Mouse (Mus musculus): Measurements from ENCODE around the gene Cckbr. TPM values are rescaled to one million over a fixed set of nuclear protein-coding genes. Genes with fewer than 3 reads are reported as not detected.
"Not testable (repeated sequence)": the region's sequence is repeated elsewhere in the genome, so short reads cannot be mapped to it uniquely, and the experiment has no call there.

Cckbr gene
- polyA plus RNA-seq, 1 experiment from 2014 or later: 0.22 TPM

DNA sequence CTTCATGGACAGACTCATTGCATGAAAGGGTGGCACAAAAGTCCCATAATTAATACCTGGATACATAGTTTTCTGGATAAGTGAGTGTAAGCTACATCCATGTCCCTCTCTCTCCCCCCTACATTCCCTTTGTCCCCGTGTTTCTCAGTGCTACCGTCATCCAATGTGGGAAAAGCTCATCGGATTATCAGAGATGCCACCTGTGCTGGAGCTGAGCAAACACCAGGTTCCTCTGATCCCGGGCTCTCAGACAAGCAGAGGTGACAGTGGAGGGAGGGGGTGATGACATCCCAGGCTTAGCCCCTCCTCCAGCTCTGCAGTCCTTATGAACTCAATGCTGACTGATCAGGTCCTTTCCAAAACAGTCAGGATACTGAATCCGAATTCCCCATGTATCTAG lies 1.2 kb upstream of the Cckbr start:
- no peak overlapping the region for H3K27ac ChIP-seq (replicated peaks; ENCODE audit: low read depth, low read length)
- H3K9me3 ChIP-seq (ENCODE audit: control insufficient read depth, low read length): no peaks in the 10 kb centered on the region
- no peaks in the 10 kb centered on the region for H3K36me3 ChIP-seq (ENCODE audit: control insufficient read depth, insufficient read depth, low read length)
- H3K4me1 ChIP-seq (ENCODE audit: control insufficient read depth, insufficient read depth, low read length): 0 out of 2 replicates have a peak, but pooled peaks cover 4% of the 10 kb centered on the region
- DNase-seq (ENCODE audit: low spot score): no peak
- H3K4me2 ChIP-seq (ENCODE audit: low read depth, low read length): no peak overlapping the region
- H3K27me3 ChIP-seq (replicated peaks; ENCODE audit: control insufficient read depth, insufficient read depth, low read length): peaks cover 44% of the 10 kb centered on the region
- ATAC-seq (ENCODE audit: low read depth): no peak
- no peak overlapping the region for H3K9ac ChIP-seq (ENCODE audit: low read depth, low read length)
- H3K4me3 ChIP-seq (ENCODE audit: low read depth, low read length): no peak overlapping the region
- 32% methylated on average over 5 of the region's 5 CpGs for WGBS

- Histone ChIP-seq H3K36me3 (ENCODE audit: control insufficient read depth, insufficient read depth, low read length) (no peaks in the 10 kb centered on the region), H3K4me1 (ENCODE audit: control insufficient read depth, insufficient read depth, low read length) (0 out of 2 replicates have a peak, but pooled peaks cover 4% of the 10 kb centered on the region), H3K27me3 (replicated peaks; ENCODE audit: control insufficient read depth, insufficient read depth, low read length) (peaks cover 44% of the 10 kb centered on the region), H3K4me3 (ENCODE audit: low read depth, low read length) (peak overlapping the region; percentile 38), H3K9ac (ENCODE audit: low read depth, low read length) (peak overlapping the region; percentile 40), H3K4me2 (ENCODE audit: low read depth, low read length) (peak overlapping the region; percentile 69), H3K27ac (replicated peaks; ENCODE audit: low read depth, low read length) (no peak overlapping the region), H3K9me3 (ENCODE audit: control insufficient read depth, low read length) (no peaks in the 10 kb centered on the region)
- WGBS: 6% methylated on average over 8 of the region's 11 CpGs
- DNase-seq (ENCODE audit: low spot score) (no peak), ATAC-seq (ENCODE audit: low read depth) (peak; percentile 13; the same call in 1 of the 2 replicates)
These were observed 520 bp downstream of the Cckbr start for GRCm38 (mm10) chr7:105426051-105426450.

GRCm38 (mm10) chr7:105432058-105432457 lies 6.5 kb downstream of the Cckbr start:
- Histone ChIP-seq H3K27ac (replicated peaks; ENCODE audit: low read depth, low read length) (no peak overlapping the region), H3K4me2 (ENCODE audit: low read depth, low read length) (no peak overlapping the region), H3K4me1 (ENCODE audit: control insufficient read depth, insufficient read depth, low read length) (no peaks in the 10 kb centered on the region), H3K36me3 (ENCODE audit: control insufficient read depth, insufficient read depth, low read length) (no peaks in the 10 kb centered on the region), H3K27me3 (replicated peaks; ENCODE audit: control insufficient read depth, insufficient read depth, low read length) (peaks cover 12% of the 10 kb centered on the region), H3K9me3 (ENCODE audit: control insufficient read depth, low read length) (no peaks in the 10 kb centered on the region), H3K4me3 (ENCODE audit: low read depth, low read length) (no peak overlapping the region), H3K9ac (ENCODE audit: low read depth, low read length) (no peak overlapping the region)
- DNase-seq (ENCODE audit: low spot score) (no peak), ATAC-seq (ENCODE audit: low read depth) (no peak)
- 71% methylated on average over 1 of the region's 1 CpGs for WGBS

DNA sequence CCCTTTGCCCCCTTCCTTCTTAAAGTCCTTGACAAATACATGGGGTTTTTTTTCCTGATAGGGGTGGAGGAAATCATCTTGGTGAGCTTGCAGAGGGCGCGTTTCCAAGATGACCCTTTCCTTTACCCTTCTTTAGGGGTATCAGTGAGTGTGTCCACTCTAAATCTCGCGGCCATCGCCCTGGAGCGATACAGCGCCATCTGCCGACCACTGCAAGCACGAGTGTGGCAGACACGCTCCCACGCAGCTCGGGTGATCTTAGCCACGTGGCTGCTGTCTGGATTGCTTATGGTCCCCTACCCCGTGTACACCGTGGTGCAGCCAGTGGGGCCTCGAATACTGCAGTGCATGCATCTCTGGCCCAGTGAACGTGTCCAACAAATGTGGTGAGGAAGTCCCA lies 8.3 kb downstream of the Cckbr start:
- H3K9me3 ChIP-seq (ENCODE audit: control insufficient read depth, low read length): no peaks in the 10 kb centered on the region
- H3K4me3 ChIP-seq (ENCODE audit: low read depth, low read length): no peak overlapping the region
- no peaks in the 10 kb centered on the region for H3K36me3 ChIP-seq (ENCODE audit: control insufficient read depth, insufficient read depth, low read length)
- no peak overlapping the region for H3K27ac ChIP-seq (replicated peaks; ENCODE audit: low read depth, low read length)
- ATAC-seq (ENCODE audit: low read depth): no peak
- no peak for DNase-seq (ENCODE audit: low spot score)
- no peaks in the 10 kb centered on the region for H3K4me1 ChIP-seq (ENCODE audit: control insufficient read depth, insufficient read depth, low read length)
- no peak overlapping the region for H3K4me2 ChIP-seq (ENCODE audit: low read depth, low read length)
- H3K27me3 ChIP-seq (replicated peaks; ENCODE audit: control insufficient read depth, insufficient read depth, low read length): no peaks in the 10 kb centered on the region
- no peak overlapping the region for H3K9ac ChIP-seq (ENCODE audit: low read depth, low read length)
- WGBS: 80% methylated on average over 17 of the region's 17 CpGs

DNA sequence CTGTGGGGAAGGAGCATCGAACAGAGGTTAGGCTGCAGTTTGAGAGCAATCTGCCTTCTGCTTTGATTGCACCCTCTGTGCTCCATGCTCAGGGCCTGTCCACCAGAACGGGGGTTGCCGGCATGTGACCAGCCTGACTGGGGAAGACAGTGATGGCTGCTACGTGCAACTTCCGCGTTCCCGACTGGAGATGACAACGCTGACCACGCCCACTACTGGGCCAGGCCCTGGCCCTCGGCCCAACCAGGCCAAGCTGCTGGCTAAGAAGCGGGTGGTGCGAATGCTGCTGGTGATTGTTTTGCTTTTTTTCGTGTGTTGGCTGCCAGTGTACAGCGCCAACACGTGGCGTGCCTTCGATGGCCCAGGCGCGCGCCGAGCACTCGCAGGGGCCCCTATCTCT lies 9.3 kb downstream of the Cckbr start:
- ATAC-seq (ENCODE audit: low read depth) (no peak), DNase-seq (ENCODE audit: low spot score) (no peak)
- 85% methylated on average over 21 of the region's 22 CpGs for WGBS
- no peaks in the 10 kb centered on the region for H3K4me1 ChIP-seq (ENCODE audit: control insufficient read depth, insufficient read depth, low read length)
- H3K4me2 ChIP-seq (ENCODE audit: low read depth, low read length): no peak overlapping the region
- H3K4me3 ChIP-seq (ENCODE audit: low read depth, low read length): no peak overlapping the region
- H3K9me3 ChIP-seq (ENCODE audit: control insufficient read depth, low read length): no peaks in the 10 kb centered on the region
- H3K27me3 ChIP-seq (replicated peaks; ENCODE audit: control insufficient read depth, insufficient read depth, low read length): no peaks in the 10 kb centered on the region
- no peaks in the 10 kb centered on the region for H3K36me3 ChIP-seq (ENCODE audit: control insufficient read depth, insufficient read depth, low read length)
- no peak overlapping the region for H3K9ac ChIP-seq (ENCODE audit: low read depth, low read length)
- no peak overlapping the region for H3K27ac ChIP-seq (replicated peaks; ENCODE audit: low read depth, low read length)

GRCm38 (mm10) chr7:105437979-105438772 lies 12.6 kb downstream of the Cckbr start:
- H3K4me3 ChIP-seq (ENCODE audit: low read depth, low read length): no peak overlapping the region
- H3K27me3 ChIP-seq (replicated peaks; ENCODE audit: control insufficient read depth, insufficient read depth, low read length): no peaks in the 10 kb centered on the region
- H3K27ac ChIP-seq (replicated peaks; ENCODE audit: low read depth, low read length): no peak overlapping the region
- DNase-seq (ENCODE audit: low spot score) (peak; percentile 23), ATAC-seq (ENCODE audit: low read depth) (no peak)
- H3K9me3 ChIP-seq (ENCODE audit: control insufficient read depth, low read length): no peaks in the 10 kb centered on the region
- 67% methylated on average over 7 of the region's 7 CpGs for WGBS
- H3K4me2 ChIP-seq (ENCODE audit: low read depth, low read length): no peak overlapping the region
- H3K36me3 ChIP-seq (ENCODE audit: control insufficient read depth, insufficient read depth, low read length): no peaks in the 10 kb centered on the region
- no peaks in the 10 kb centered on the region for H3K4me1 ChIP-seq (ENCODE audit: control insufficient read depth, insufficient read depth, low read length)
- H3K9ac ChIP-seq (ENCODE audit: low read depth, low read length): no peak overlapping the region

- no peaks in the 10 kb centered on the region for H3K4me1 ChIP-seq (ENCODE audit: control insufficient read depth, insufficient read depth, low read length)
- ATAC-seq (ENCODE audit: low read depth): no peak
- WGBS: 59% methylated on average over 4 of the region's 4 CpGs
- no peak overlapping the region for H3K4me3 ChIP-seq (ENCODE audit: low read depth, low read length)
- H3K9ac ChIP-seq (ENCODE audit: low read depth, low read length): no peak overlapping the region
- no peaks in the 10 kb centered on the region for H3K9me3 ChIP-seq (ENCODE audit: control insufficient read depth, low read length)
- no peak overlapping the region for H3K27ac ChIP-seq (replicated peaks; ENCODE audit: low read depth, low read length)
- no peaks in the 10 kb centered on the region for H3K27me3 ChIP-seq (replicated peaks; ENCODE audit: control insufficient read depth, insufficient read depth, low read length)
- no peaks in the 10 kb centered on the region for H3K36me3 ChIP-seq (ENCODE audit: control insufficient read depth, insufficient read depth, low read length)
- DNase-seq (ENCODE audit: low spot score): no peak
- H3K4me2 ChIP-seq (ENCODE audit: low read depth, low read length): no peak overlapping the region
These were observed 15.9 kb downstream of the Cckbr start for GRCm38 (mm10) chr7:105441426-105441825.

- ATAC-seq (ENCODE audit: low read depth): no peak
- Histone ChIP-seq H3K9me3 (ENCODE audit: control insufficient read depth, low read length) (no peaks in the 10 kb centered on the region), H3K36me3 (ENCODE audit: control insufficient read depth, insufficient read depth, low read length) (no peaks in the 10 kb centered on the region), H3K9ac (ENCODE audit: low read depth, low read length) (no peak overlapping the region), H3K27ac (replicated peaks; ENCODE audit: low read depth, low read length) (no peak overlapping the region), H3K27me3 (replicated peaks; ENCODE audit: control insufficient read depth, insufficient read depth, low read length) (no peaks in the 10 kb centered on the region), H3K4me1 (ENCODE audit: control insufficient read depth, insufficient read depth, low read length) (no peaks in the 10 kb centered on the region), H3K4me2 (ENCODE audit: low read depth, low read length) (no peak overlapping the region), H3K4me3 (ENCODE audit: low read depth, low read length) (no peak overlapping the region)
- WGBS: 64% methylated on average over 3 of the region's 3 CpGs
- no peak for DNase-seq (ENCODE audit: low spot score)
These were observed 19.5 kb downstream of the Cckbr start for GRCm38 (mm10) chr7:105445076-105445475.

DNA sequence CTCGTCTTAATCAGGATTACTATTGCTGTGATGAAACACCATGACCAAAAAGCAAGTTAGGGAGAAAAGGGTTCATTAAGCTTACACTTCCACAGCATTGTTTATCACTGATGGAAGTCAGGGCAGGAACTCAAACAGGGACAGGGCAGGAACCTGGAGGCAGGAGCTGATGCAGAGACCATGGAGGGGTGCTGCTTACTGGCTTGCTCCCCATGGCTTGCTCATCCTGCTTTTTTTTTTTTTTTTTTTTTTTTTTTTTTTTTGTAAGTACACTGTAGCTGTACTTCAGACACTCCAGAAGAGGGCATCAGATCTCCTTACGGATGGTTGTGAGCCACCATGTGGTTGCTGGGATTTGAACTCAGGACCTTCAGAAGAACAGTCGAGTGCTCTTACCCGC lies 27.8 kb downstream of the Cckbr start:
- not testable (repeated sequence) for H3K9me3 ChIP-seq (ENCODE audit: control insufficient read depth, low read length); DNase-seq (ENCODE audit: low spot score); H3K9ac ChIP-seq (ENCODE audit: low read depth, low read length); H3K27ac ChIP-seq (replicated peaks; ENCODE audit: low read depth, low read length); H3K4me3 ChIP-seq (ENCODE audit: low read depth, low read length); H3K27me3 ChIP-seq (replicated peaks; ENCODE audit: control insufficient read depth, insufficient read depth, low read length); ATAC-seq (ENCODE audit: low read depth); H3K4me1 ChIP-seq (ENCODE audit: control insufficient read depth, insufficient read depth, low read length); H3K4me2 ChIP-seq (ENCODE audit: low read depth, low read length); H3K36me3 ChIP-seq (ENCODE audit: control insufficient read depth, insufficient read depth, low read length)
- 79% methylated on average over 4 of the region's 4 CpGs for WGBS

All from embryonic facial prominence, embryonic 14.5 days (tissue).